Mouse (Mus musculus) midbrain, postnatal 0 days (tissue): Measurements from ENCODE around the gene Klc2. TPM values are rescaled to one million over a fixed set of nuclear protein-coding genes. Genes with fewer than 3 reads are reported as not detected.

ENCODE experiments used
- ATAC-seq: fragments of 200-750 bp; cut with Nextera tagmentation; 2 replicates; pipeline ENCODE4 v1.8.0; 2017; ENCODE audit warnings: moderate number of reproducible peaks, mild to moderate bottlenecking, moderate TSS enrichment, moderate library complexity; ENCODE audit not compliant: low FRiP score
- DNase-seq: peaks from one replicate; pipeline ENCODE4 v3.0.0-alpha.2; 2015; ENCODE audit warnings: low spot score
- H3K27ac ChIP-seq: fragments of 300-500 bp; sonication (generic); 2 replicates; pipeline ENCODE4 v1.5.1; 2014; ENCODE audit warnings: low read depth, mild to moderate bottlenecking, low read length, mixed read lengths
- H3K27me3 ChIP-seq: fragments of 300-500 bp; sonication (generic); 2 replicates; pipeline ENCODE4 v1.6.1; 2014; ENCODE audit warnings: low read length, control low read depth, mixed read lengths; ENCODE audit not compliant: insufficient read depth
- H3K36me3 ChIP-seq: fragments of 300-500 bp; sonication (generic); 2 replicates; pipeline ENCODE4 v1.6.1; 2014; ENCODE audit warnings: low read length, control low read depth, mixed read lengths; ENCODE audit not compliant: insufficient read depth
- H3K4me1 ChIP-seq: fragments of 300-500 bp; sonication (generic); 2 replicates; pipeline ENCODE4 v1.6.1; 2014; ENCODE audit warnings: mild to moderate bottlenecking, control low read depth, antibody characterized with exemption, low read length, mixed read lengths; ENCODE audit not compliant: insufficient read depth
- H3K4me2 ChIP-seq: fragments of 300-500 bp; sonication (generic); 2 replicates; pipeline ENCODE4 v1.6.1; 2014; ENCODE audit warnings: low read depth, mild to moderate bottlenecking, low read length, mixed read lengths; ENCODE audit not compliant: poor library complexity, severe bottlenecking
- H3K4me3 ChIP-seq: fragments of 300-500 bp; sonication (generic); 2 replicates; pipeline ENCODE4 v1.5.1; 2014; ENCODE audit warnings: low read depth, mild to moderate bottlenecking, low read length, moderate library complexity
- H3K9ac ChIP-seq: fragments of 300-500 bp; sonication (generic); replicated peaks from 2 replicates; pipeline ENCODE4 v1.6.1; 2014; ENCODE audit warnings: mild to moderate bottlenecking, low read length, moderate library complexity, mixed read lengths; ENCODE audit not compliant: poor library complexity, severe bottlenecking
- H3K9me3 ChIP-seq: fragments of 300-500 bp; sonication (generic); 2 replicates; pipeline ENCODE4 v1.6.1; 2016; ENCODE audit warnings: low read length, control low read depth
- CTCF ChIP-seq: IDR thresholded peaks from 2 replicates; pipeline ENCODE4 v1.5.1; 2016; ENCODE audit warnings: antibody characterized with exemption, mild to moderate bottlenecking
- WGBS: fragments of 180-500 bp; shearing (Covaris S2); extraction: QIAGEN DNeasy Blood & Tissue Kit; methylation state at CpG from one replicate; pipeline ENCODE4 v1.1.7; 2014; 5-methylcytosine and 5-hydroxymethylcytosine counted together
- polyA plus RNA-seq: library from polyadenylated mRNA; unstranded; fragments of >200 nt; fragmentation: Nextera tagmentation; extraction: Ambion mirVana; gene quantifications from 2 replicates; pipeline ENCODE4 v1.2.1, GENCODE M21; 2015
- total RNA-seq: library from RNA; depleted of rRNA; stranded (reverse); fragments of >200 nt; gene quantifications from 2 replicates; pipeline ENCODE4 v1.2.3, GENCODE M21; 2014; rRNA removed

Klc2 gene
- total RNA-seq (187 and 201 TPM in 2 replicates), polyA plus RNA-seq (65.7 and 67.9 TPM in 2 replicates)

DNA sequence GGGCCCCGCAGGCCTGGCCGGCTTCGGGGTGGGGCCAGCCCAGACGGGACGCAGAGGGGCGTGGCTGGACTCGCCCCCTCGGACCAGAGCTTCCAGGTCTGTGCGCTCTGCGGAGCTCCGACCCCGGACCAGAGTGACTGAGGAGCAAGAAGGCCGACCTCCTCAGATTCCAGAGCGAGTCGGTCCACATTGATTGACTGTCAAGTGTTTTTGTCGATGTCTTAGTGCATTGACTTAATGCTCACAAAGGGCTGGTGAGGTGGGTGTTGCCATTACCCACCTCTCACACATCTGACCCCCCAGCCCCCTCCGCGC, at the start of gene Klc2:
Klc2 (minus strand) TSS at position 177 of the 315 bp plus-strand sequence.
- H3K4me2 ChIP-seq = peak within 1 kb of the TSS; percentile 84
- WGBS = 2% methylated on average over 18 of the region's 18 CpGs
- H3K27me3 ChIP-seq = no peaks in the 10 kb centered on the region
- TF ChIP-seq CTCF = no peak
- H3K9me3 ChIP-seq = no peaks in the 10 kb centered on the region
- H3K36me3 ChIP-seq = peaks cover 7% of the 10 kb centered on the region; the same call in 1 of the 2 replicates
- ATAC-seq (no peak), DNase-seq (no peak)
- peak within 1 kb of the TSS; percentile 91 for H3K27ac ChIP-seq
- peaks cover 5% of the 10 kb centered on the region; the same call in 1 of the 2 replicates for H3K4me1 ChIP-seq
- peak within 1 kb of the TSS; percentile 99 for H3K9ac ChIP-seq
- peak within 1 kb of the TSS; percentile 77 for H3K4me3 ChIP-seq

DNA sequence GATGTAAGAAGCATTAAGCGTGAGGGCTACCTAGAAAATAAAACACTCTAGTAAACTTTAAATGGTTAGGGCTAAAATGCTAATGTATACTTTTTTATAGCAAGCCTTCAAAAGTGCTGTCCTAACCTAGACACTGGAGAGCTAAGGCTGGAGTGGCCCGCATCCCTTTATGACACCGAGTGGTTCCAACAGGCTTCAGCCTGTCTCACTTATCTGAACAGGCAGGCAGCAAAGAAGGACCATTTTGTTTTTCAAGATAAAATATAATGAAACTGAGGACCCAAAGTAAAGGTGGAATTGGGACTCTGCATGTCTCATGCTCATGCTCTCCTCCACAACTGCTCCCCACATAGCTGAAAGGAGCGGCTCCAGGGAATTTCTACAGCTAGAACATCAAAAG, 49.1 kb upstream of the Klc2 start:
- no peaks in the 10 kb centered on the region for H3K27me3 ChIP-seq
- no peak overlapping the region for H3K4me2 ChIP-seq
- no peak for DNase-seq
- TF ChIP-seq CTCF = no peak
- no peak overlapping the region for H3K27ac ChIP-seq
- H3K9ac ChIP-seq = no peak overlapping the region
- H3K4me1 ChIP-seq = no peaks in the 10 kb centered on the region
- no peaks in the 10 kb centered on the region for H3K9me3 ChIP-seq
- H3K4me3 ChIP-seq = no peak overlapping the region
- WGBS = 91% methylated on average over 4 of the region's 4 CpGs
- H3K36me3 ChIP-seq = no peaks in the 10 kb centered on the region; the same call in 1 of the 2 replicates
- ATAC-seq = no peak

DNA sequence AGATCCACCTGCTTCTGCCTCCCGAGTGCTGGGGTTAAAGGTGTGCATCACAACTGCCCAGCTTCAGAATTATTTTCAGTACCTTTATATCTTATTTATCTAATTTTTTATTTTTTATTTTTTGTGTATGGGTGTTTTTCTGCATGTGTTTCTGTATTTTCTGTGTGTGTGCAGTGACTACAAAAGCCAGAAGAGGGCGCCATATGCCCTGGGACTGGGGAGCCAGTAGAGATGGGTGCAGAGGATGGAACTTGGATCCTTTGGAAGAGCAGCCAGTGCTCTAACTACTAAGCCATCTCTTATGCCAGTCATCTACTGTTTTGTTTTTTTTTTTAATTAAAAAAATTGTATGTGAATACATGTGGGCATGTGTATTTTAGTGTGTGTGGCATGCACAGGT, 46.0 kb upstream of the Klc2 start:
- H3K4me3 ChIP-seq = no peak overlapping the region
- TF ChIP-seq CTCF = peak; percentile 62
- no peaks in the 10 kb centered on the region for H3K4me1 ChIP-seq
- H3K9ac ChIP-seq = no peak overlapping the region
- WGBS = 69% methylated on average over 2 of the region's 2 CpGs
- no peak for ATAC-seq
- no peak overlapping the region for H3K4me2 ChIP-seq
- H3K27ac ChIP-seq = no peak overlapping the region
- no peaks in the 10 kb centered on the region for H3K9me3 ChIP-seq
- H3K36me3 ChIP-seq = peaks cover 7% of the 10 kb centered on the region; the same call in 1 of the 2 replicates
- H3K27me3 ChIP-seq = no peaks in the 10 kb centered on the region
- no peak for DNase-seq

DNA sequence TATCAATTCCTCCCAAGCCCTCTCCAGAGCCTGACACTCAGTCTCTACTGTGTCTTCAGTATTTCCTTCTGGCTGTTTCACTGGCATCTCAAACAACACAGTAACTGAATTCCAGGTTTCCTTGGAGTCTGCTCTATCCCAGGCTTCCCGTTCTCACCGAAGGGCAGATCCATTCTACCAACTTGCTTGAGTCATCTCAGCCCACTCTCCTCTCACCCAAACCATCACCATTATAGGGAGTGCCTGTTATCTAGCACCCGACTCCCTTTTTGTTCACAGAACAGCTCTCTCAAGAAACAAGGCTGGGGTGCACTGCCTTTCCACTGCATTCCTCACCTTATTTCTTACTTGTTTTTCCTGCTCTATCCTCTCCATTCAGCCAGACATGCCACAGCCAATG, 43.6 kb upstream of the Klc2 start:
- no peaks in the 10 kb centered on the region for H3K4me1 ChIP-seq
- WGBS = 95% methylated on average over 3 of the region's 3 CpGs
- peaks cover 7% of the 10 kb centered on the region; the same call in 1 of the 2 replicates for H3K36me3 ChIP-seq
- no peak for TF ChIP-seq CTCF
- ATAC-seq (no peak), DNase-seq (no peak)
- H3K9ac ChIP-seq = no peak overlapping the region
- H3K4me3 ChIP-seq = no peak overlapping the region
- H3K27me3 ChIP-seq = no peaks in the 10 kb centered on the region
- H3K27ac ChIP-seq = no peak overlapping the region
- H3K4me2 ChIP-seq = no peak overlapping the region
- H3K9me3 ChIP-seq = no peaks in the 10 kb centered on the region

DNA sequence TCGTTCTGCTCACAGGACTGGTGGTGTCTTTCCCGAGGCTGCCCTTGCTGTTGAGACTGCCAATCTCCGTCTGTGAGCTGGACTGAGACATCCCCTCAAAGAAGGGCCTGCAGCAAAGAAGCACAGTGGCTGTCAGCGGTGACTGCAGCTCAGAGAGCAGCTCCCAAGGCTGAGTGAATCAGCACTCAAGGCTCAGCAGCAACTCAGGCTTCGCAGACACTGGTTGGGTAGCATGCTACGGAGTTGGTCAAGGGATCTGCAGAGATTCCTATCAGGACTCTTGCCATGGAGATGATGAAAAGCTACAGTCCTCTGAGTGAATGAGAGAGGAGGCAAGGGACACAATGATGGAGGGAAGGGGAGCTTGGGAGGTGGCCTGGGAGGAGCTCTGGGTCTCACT, 33.9 kb upstream of the Klc2 start:
- TF ChIP-seq CTCF = no peak
- DNase-seq (no peak), ATAC-seq (no peak)
- Histone ChIP-seq H3K9ac (no peak overlapping the region), H3K9me3 (no peaks in the 10 kb centered on the region), H3K4me3 (no peak overlapping the region), H3K4me2 (no peak overlapping the region), H3K4me1 (no peaks in the 10 kb centered on the region), H3K27ac (no peak overlapping the region; the same call in 1 of the 2 replicates), H3K36me3 (peaks cover 35% of the 10 kb centered on the region), H3K27me3 (no peaks in the 10 kb centered on the region)
- 90% methylated on average over 6 of the region's 6 CpGs for WGBS

DNA sequence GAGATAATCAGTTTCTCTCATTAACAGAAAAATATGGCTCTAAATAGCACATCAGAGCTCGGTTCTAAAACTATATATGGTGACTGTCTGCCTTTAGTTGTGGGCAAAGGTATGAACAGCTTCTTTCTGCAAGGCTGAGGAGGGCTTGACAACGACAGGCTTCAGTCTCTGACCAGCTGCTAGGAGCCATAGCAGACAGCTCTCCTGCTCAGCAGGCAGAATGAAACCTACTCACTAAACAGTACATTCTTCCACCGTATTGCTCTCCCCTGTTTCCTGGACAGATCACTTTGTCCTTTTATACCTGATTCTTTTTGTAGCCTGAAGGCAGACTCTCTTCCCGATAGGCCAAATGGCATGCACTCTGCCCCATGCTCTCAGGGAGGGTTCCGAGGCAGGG, 33.4 kb upstream of the Klc2 start:
- TF ChIP-seq CTCF = no peak

More for the DNA sequence above, 33.4 kb upstream of the Klc2 start:
- H3K4me3 ChIP-seq = no peak overlapping the region
- H3K27ac ChIP-seq = no peak overlapping the region; the same call in 1 of the 2 replicates
- H3K9me3 ChIP-seq = no peaks in the 10 kb centered on the region
- DNase-seq = peak; percentile 25
- no peak overlapping the region for H3K4me2 ChIP-seq
- H3K27me3 ChIP-seq = no peaks in the 10 kb centered on the region
- no peak overlapping the region for H3K9ac ChIP-seq
- ATAC-seq = no peak
- 90% methylated on average over 5 of the region's 5 CpGs for WGBS
- H3K36me3 ChIP-seq = peaks cover 36% of the 10 kb centered on the region
- no peaks in the 10 kb centered on the region for H3K4me1 ChIP-seq
